Mouse (Mus musculus) cerebellum, adult 2 months (tissue): ENCODE measurements at regions not wholly inside any gene's neighbourhood (a gene's known extent, or its start where the extent isn't known, plus 50 kb on each side); places are given as distances from the start of the nearest gene placed in this dataset.

Source experiments
- CTCF ChIP-seq: fragments of 200-500 bp; IDR thresholded peaks from 2 replicates; pipeline ENCODE4 v1.5.1; 2011; ENCODE audit warnings: low read depth, mild to moderate bottlenecking, control low read depth, low read length, moderate library complexity, borderline replicate concordance; ENCODE audit not compliant: insufficient read depth
- POLR2A ChIP-seq: fragments of 200-500 bp; IDR thresholded peaks from 2 replicates; pipeline ENCODE4 v1.6.1; 2011; ENCODE audit warnings: low read length, control low read depth, borderline replicate concordance; ENCODE audit not compliant: insufficient read depth

DNA sequence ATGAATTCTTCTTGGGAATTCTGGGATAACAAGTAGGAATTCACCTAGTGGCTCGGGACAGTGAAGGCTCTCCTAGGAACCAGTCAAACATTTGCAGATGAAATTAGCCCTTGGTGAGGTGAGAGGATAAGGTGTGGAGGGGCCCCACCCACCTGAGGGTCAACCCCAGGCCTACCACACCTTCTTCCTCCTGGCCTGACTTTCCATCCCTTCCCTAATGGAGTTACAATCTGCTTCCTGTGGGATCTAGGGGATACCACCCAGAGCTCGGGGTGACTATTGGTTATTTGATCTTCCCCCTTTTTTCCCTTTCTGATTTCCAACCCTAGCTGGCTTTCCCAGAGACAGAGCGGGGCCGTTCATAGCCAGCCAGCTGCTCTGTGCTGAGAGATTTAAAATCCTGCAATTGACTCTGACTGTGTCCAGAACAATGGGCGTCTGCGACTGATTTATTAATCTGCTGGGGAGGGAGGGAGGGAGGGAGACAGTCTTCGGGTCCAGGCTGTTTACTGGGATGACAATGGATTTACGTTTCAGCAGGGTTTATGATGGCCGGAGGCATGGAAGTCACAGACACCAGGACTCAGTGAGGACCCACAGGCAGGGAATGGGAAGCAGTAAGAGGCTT, 69.0 kb downstream of the Gm525 start:
- TF ChIP-seq POLR2A (no peak), CTCF (no peak)
